Mouse (Mus musculus) embryonic facial prominence, embryonic 13.5 days (tissue): Measurements from ENCODE around the gene Cyp2d11. TPM values are rescaled to one million over a fixed set of nuclear protein-coding genes. Genes with fewer than 3 reads are reported as not detected.
"Not testable (repeated sequence)": the region's sequence is repeated elsewhere in the genome, so short reads cannot be mapped to it uniquely, and the experiment has no call there.

Experiments
- ATAC-seq: fragments of 200-750 bp; cut with Nextera tagmentation; 2 replicates; pipeline ENCODE4 v1.8.0; 2017; ENCODE audit warnings: low read depth; ENCODE audit not compliant: insufficient number of reproducible peaks, insufficient read depth, low FRiP score, low TSS enrichment
- H3K27ac ChIP-seq: fragments of 300-500 bp; sonication (generic); 2 replicates; pipeline ENCODE4 v1.5.1; 2015; ENCODE audit warnings: moderate library complexity, mild to moderate bottlenecking, inconsistent platforms
- H3K27me3 ChIP-seq: fragments of 300-500 bp; sonication (generic); 2 replicates; pipeline ENCODE4 v1.6.1; 2015; ENCODE audit warnings: mild to moderate bottlenecking, inconsistent platforms
- H3K36me3 ChIP-seq: fragments of 300-500 bp; sonication (generic); 2 replicates; pipeline ENCODE4 v1.6.1; 2015; ENCODE audit warnings: mild to moderate bottlenecking, inconsistent platforms
- H3K4me1 ChIP-seq: fragments of 300-500 bp; sonication (generic); 2 replicates; pipeline ENCODE4 v1.6.1; 2015; ENCODE audit warnings: inconsistent platforms
- H3K4me2 ChIP-seq: fragments of 300-500 bp; sonication (generic); 2 replicates; pipeline ENCODE4 v1.6.1; 2015; ENCODE audit warnings: moderate library complexity, mild to moderate bottlenecking, inconsistent platforms
- H3K4me3 ChIP-seq: fragments of 300-500 bp; sonication (generic); 2 replicates; pipeline ENCODE4 v1.5.1; 2015; ENCODE audit warnings: mild to moderate bottlenecking, inconsistent platforms
- H3K9ac ChIP-seq: fragments of 300-500 bp; sonication (generic); 2 replicates; pipeline ENCODE4 v1.6.1; 2015; ENCODE audit warnings: mild to moderate bottlenecking, inconsistent platforms
- H3K9me3 ChIP-seq: fragments of 300-500 bp; sonication (generic); 2 replicates; pipeline ENCODE4 v1.6.1; 2016; ENCODE audit warnings: inconsistent platforms
- whole genome bisulfite sequencing: fragments of 180-500 bp; shearing (Covaris S2); methylation state at CpG from one replicate; pipeline ENCODE4 v1.1.7; 2015; ENCODE audit warnings: mixed read lengths; 5-methylcytosine and 5-hydroxymethylcytosine counted together
- polyA plus RNA-seq: library from polyadenylated mRNA; unstranded; fragments of >200 nt; fragmentation: Nextera tagmentation; extraction: Ambion mirVana; gene quantifications from 2 replicates; pipeline ENCODE4 v1.2.1, GENCODE M21; 2015

Cyp2d11 gene
- polyA plus RNA-seq, result not detected in 2 replicates

DNA sequence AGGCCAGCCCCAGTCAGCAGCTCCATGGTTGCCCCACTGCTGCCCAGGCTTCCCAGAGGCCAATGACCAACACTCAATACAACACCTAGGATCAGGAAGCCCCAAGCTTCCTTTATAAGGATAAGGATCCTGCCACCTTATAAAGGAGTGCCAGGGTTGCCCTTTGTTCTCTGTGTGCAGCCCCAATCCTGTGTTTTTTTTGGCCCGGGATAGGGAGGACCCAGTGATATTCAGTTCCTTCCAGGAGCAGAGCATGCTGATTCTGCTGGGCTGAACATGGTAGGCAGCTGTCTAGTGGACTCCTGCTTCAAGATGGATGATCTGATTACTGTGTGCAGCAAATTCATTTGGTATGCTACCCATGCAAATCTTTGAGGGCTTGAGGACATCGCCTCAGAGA lies at the start of gene Cyp2d11:
Gene Cyp2d11 (minus strand): TSS at position 101 of the 400 bp plus-strand sequence.
- H3K4me2 ChIP-seq, H3K4me1 ChIP-seq, ATAC-seq, H3K36me3 ChIP-seq, H3K9ac ChIP-seq, H3K4me3 ChIP-seq, H3K27ac ChIP-seq, H3K9me3 ChIP-seq, H3K27me3 ChIP-seq: not testable (repeated sequence)
- 90% methylated on average over 2 of the region's 2 CpGs for WGBS

DNA sequence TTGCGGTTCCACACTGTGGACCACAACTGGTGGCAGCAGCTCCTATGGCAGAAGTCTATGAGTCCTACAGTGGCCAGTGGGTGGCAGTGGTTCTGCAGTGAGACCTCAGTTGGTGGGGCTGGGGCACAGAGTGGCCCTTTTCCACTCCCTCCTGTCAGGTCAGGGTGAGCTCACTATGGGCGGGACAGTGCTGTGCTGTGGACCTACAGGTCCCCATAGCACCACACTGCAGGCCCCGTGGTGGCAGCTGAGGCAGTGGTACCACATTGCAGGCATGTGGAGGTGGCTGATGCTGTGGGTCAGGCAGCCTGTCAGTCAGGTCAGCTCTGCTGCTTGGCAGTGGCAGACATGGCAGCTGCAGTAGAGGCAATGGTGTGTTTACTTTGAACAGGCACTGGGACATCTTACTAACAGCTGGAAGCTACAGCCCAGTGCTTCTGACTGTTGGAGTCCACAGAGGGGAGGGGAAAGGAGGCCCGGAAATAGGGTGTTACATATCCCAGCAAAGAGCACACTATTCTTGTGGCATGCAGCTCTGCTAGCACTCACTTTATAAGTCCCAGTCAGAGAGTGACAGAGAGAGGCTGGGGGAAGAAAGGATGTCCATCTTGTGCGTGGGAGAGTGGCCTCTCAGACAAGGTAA lies 44.3 kb upstream of the Cyp2d11 start:
- H3K9me3 ChIP-seq, result peaks cover 9% of the 10 kb centered on the region
- no peak overlapping the region for H3K9ac ChIP-seq
- H3K4me3 ChIP-seq, result no peak overlapping the region
- no peak overlapping the region for H3K4me2 ChIP-seq
- WGBS, result 77% methylated on average over 5 of the region's 5 CpGs
- H3K27me3 ChIP-seq, result no peaks in the 10 kb centered on the region
- no peak overlapping the region for H3K27ac ChIP-seq
- H3K4me1 ChIP-seq, result no peaks in the 10 kb centered on the region
- H3K36me3 ChIP-seq, result no peaks in the 10 kb centered on the region
- ATAC-seq, result no peak

DNA sequence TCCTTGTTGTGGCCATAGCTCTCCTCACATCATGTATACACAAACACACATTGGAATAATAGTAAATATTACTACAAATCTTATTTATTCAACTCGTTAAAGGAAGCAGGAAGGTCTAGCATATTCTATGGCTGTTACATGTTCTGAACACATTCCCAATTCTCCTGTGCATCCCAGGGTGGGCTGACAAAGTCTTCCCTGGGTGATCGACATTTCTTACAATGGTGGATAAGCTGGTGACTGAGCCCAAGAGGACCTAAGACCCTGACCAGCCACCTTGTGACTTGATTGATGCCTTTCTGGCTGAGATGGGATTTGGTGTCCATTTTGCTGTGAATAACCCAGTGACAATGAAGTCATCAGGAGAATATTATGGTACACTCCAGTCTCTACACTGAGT lies 41.8 kb upstream of the Cyp2d11 start:
- H3K36me3 ChIP-seq, result no peaks in the 10 kb centered on the region
- no peaks in the 10 kb centered on the region for H3K27me3 ChIP-seq
- peaks cover 14% of the 10 kb centered on the region for H3K9me3 ChIP-seq
- no peak overlapping the region for H3K4me2 ChIP-seq
- ATAC-seq, result no peak
- no peaks in the 10 kb centered on the region for H3K4me1 ChIP-seq
- H3K27ac ChIP-seq, result no peak overlapping the region
- WGBS, result 89% methylated on average over 2 of the region's 2 CpGs
- no peak overlapping the region for H3K9ac ChIP-seq
- H3K4me3 ChIP-seq, result no peak overlapping the region

DNA sequence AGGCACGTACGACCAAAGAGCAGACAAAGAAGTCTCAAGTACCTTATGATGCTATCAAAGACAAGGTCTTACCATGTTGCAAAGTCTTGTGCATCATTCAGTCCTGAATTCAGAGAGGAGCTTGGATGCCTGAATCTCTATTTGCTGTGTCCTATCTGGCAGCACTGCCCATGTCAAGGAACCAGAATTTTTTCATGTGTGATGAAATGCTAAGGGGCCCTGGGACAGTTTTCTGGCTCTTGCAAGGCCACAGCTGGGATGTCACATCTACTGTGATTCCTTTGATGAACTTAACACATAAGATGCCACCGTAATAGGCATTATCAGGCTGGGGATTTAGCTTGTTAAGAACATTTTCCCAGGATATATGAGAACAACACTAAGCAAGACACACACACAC lies 41.2 kb upstream of the Cyp2d11 start:
- 85% methylated on average over 3 of the region's 3 CpGs for WGBS
- no peaks in the 10 kb centered on the region for H3K36me3 ChIP-seq
- ATAC-seq, result no peak

DNA sequence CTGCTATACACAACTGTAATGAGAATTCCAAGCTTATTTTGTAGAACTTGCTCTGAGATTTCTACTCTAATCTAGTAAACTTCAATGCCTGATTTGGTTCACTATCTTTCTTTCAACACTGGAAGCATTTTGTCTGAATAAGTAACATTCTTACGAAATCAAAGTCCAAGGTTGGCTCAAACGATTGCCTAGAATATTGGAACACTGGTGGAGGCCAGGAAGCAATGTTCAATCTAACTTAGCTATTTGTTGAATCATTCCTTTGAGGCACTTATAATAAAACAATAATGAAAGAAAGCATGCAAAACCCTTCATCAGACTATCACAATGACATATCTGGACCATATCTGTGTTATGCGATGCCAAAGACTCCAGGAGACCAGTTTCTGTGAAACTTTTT lies 40.7 kb upstream of the Cyp2d11 start:
- H3K9me3 ChIP-seq, result peaks cover 17% of the 10 kb centered on the region
- H3K4me2 ChIP-seq, result no peak overlapping the region
- WGBS, result 90% methylated on average over 3 of the region's 3 CpGs
- no peaks in the 10 kb centered on the region for H3K4me1 ChIP-seq
- no peak overlapping the region for H3K9ac ChIP-seq
- no peaks in the 10 kb centered on the region for H3K27me3 ChIP-seq
- no peak overlapping the region for H3K27ac ChIP-seq
- H3K4me3 ChIP-seq, result no peak overlapping the region
- no peak for ATAC-seq
- no peaks in the 10 kb centered on the region for H3K36me3 ChIP-seq

More for the DNA sequence above, 41.2 kb upstream of the Cyp2d11 start:
- Histone ChIP-seq H3K9me3 (peaks cover 14% of the 10 kb centered on the region), H3K27me3 (no peaks in the 10 kb centered on the region), H3K4me2 (no peak overlapping the region), H3K4me1 (no peaks in the 10 kb centered on the region), H3K27ac (no peak overlapping the region), H3K9ac (no peak overlapping the region), H3K4me3 (no peak overlapping the region)

DNA sequence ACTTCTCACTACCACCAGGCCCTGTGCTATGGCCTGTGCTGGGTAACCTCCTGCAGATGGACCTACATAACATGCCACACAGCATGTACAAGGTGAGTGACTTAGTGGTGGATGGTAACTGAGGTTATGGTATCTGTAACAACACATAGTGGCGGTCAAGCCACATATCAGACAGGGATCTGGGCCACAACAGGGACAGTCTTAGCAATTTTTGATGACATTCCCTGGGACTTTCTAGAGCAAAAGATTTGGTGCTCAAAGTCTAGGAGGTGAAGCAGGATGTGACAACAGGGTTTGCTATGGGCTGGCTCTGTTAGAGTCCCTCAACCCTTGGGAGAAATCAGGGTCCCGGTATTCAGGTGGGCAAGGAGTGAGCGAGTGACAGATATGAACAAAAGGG lies 39.8 kb upstream of the Cyp2d11 start:
- Histone ChIP-seq H3K4me3 (no peak overlapping the region), H3K4me1 (no peaks in the 10 kb centered on the region), H3K27me3 (no peaks in the 10 kb centered on the region), H3K36me3 (no peaks in the 10 kb centered on the region), H3K9ac (no peak overlapping the region), H3K27ac (no peak overlapping the region), H3K4me2 (no peak overlapping the region), H3K9me3 (peaks cover 17% of the 10 kb centered on the region)
- no peak for ATAC-seq
- 95% methylated on average over 3 of the region's 3 CpGs for WGBS

DNA sequence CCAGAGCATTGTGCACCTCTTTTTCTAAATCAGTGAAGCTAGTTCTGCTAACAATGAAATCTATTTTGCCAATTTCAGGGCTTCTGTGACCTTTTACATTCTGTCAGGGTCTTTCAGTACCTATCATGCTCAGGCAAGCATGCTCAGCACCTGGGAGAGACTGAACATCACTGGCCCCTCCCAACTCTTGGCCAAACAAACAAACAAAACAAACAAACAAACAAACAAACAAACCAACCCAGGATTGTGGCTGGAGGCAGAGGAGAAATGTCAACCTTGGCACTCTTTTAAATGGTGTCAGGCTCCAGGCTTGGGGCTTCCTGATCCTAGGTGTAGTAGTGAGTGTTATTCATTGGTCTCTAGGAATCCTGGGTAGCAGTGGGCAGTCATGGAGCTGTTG lies 39.3 kb upstream of the Cyp2d11 start, which contains the start of gene Cyp2d9:
Gene Cyp2d9 (plus strand): TSS at position 301 of the 400 bp plus-strand sequence.
- Histone ChIP-seq H3K27me3 (no peaks in the 10 kb centered on the region), H3K9me3 (peaks cover 17% of the 10 kb centered on the region), H3K36me3 (no peaks in the 10 kb centered on the region), H3K27ac (no peak within 1 kb of the TSS), H3K4me2 (no peak within 1 kb of the TSS), H3K4me1 (no peaks in the 10 kb centered on the region), H3K9ac (no peak within 1 kb of the TSS), H3K4me3 (no peak within 1 kb of the TSS)
- ATAC-seq, result no peak

DNA sequence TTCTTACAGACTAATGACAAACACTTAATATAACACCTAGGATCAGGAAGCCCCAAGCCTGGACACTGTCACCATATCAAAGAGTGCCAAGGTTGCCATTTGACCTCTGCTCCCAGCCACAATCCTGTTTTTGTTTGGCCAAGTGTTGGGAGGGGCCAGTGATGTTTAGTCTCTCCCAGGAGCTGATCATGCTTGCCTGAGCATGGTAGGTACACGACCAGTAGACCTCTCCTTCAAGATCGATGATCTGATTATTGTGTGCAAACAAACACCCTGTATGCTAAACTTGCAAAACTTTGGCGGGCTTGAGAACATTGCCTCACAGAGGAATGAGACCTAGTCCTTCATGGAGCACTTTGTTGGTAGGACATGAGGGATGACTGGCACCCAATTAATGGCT lies 29.6 kb upstream of the Cyp2d11 start:
- no peaks in the 10 kb centered on the region for H3K9me3 ChIP-seq
- no peaks in the 10 kb centered on the region for H3K4me1 ChIP-seq
- H3K9ac ChIP-seq, result no peak overlapping the region
- ATAC-seq, result no peak
- no peak overlapping the region for H3K4me2 ChIP-seq
- 77% methylated on average over 3 of the region's 3 CpGs for WGBS
- H3K36me3 ChIP-seq, result no peaks in the 10 kb centered on the region
- no peaks in the 10 kb centered on the region for H3K27me3 ChIP-seq
- H3K4me3 ChIP-seq, result no peak overlapping the region
- H3K27ac ChIP-seq, result no peak overlapping the region

DNA sequence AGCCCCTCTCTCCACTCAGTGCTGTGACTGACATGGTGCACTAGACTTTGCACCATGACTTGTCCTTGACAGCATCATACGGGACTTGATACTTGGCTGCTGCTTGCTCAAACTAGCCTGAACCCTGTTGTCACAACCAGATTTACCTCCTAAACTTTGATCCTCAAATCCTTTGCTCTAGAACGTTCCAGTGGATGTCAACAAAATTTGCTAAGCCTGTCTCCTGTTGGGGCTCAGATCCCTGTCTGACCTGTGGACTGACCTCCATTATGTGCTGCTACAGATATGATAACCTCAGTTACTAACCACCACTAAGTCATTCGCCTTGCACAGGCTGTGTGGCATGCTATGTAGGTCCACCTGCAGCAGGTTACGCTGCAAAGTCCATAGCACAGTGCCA lies 29.1 kb upstream of the Cyp2d11 start:
- 75% methylated on average over 4 of the region's 4 CpGs for WGBS
- H3K27ac ChIP-seq, result no peak overlapping the region
- H3K4me2 ChIP-seq, result no peak overlapping the region

DNA sequence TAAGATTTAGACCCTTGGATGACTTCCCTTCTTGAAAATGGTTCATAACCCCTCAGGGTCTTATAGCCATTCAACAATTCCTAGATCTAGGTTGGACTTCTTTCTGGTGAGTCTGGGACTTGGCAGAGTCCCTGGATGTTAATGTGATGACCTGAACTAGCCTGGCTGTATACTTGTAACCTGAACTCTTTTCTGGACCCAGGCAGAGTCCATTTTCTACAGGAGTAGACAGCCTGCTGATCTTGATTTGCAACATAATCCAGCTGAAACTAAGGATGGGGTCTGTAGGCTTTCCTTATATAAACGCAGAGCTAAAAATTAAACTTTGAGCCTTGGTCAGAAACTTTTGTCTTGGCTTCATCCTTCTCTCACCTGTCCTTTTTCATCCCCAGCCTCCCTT lies 24.8 kb upstream of the Cyp2d11 start:
- Histone ChIP-seq H3K36me3 (no peaks in the 10 kb centered on the region), H3K4me1 (peaks cover 8% of the 10 kb centered on the region; the same call in 1 of the 2 replicates), H3K27ac (no peak overlapping the region), H3K4me3 (no peak overlapping the region), H3K4me2 (no peak overlapping the region), H3K9ac (no peak overlapping the region), H3K27me3 (no peaks in the 10 kb centered on the region), H3K9me3 (no peaks in the 10 kb centered on the region)
- no peak for ATAC-seq
- WGBS, result 61% methylated on average over 1 of the region's 1 CpGs

More for the DNA sequence above, 29.1 kb upstream of the Cyp2d11 start:
- H3K36me3 ChIP-seq, result no peaks in the 10 kb centered on the region
- no peak overlapping the region for H3K4me3 ChIP-seq
- H3K4me1 ChIP-seq, result no peaks in the 10 kb centered on the region
- no peak overlapping the region for H3K9ac ChIP-seq
- ATAC-seq, result no peak
- no peaks in the 10 kb centered on the region for H3K9me3 ChIP-seq
- no peaks in the 10 kb centered on the region for H3K27me3 ChIP-seq

DNA sequence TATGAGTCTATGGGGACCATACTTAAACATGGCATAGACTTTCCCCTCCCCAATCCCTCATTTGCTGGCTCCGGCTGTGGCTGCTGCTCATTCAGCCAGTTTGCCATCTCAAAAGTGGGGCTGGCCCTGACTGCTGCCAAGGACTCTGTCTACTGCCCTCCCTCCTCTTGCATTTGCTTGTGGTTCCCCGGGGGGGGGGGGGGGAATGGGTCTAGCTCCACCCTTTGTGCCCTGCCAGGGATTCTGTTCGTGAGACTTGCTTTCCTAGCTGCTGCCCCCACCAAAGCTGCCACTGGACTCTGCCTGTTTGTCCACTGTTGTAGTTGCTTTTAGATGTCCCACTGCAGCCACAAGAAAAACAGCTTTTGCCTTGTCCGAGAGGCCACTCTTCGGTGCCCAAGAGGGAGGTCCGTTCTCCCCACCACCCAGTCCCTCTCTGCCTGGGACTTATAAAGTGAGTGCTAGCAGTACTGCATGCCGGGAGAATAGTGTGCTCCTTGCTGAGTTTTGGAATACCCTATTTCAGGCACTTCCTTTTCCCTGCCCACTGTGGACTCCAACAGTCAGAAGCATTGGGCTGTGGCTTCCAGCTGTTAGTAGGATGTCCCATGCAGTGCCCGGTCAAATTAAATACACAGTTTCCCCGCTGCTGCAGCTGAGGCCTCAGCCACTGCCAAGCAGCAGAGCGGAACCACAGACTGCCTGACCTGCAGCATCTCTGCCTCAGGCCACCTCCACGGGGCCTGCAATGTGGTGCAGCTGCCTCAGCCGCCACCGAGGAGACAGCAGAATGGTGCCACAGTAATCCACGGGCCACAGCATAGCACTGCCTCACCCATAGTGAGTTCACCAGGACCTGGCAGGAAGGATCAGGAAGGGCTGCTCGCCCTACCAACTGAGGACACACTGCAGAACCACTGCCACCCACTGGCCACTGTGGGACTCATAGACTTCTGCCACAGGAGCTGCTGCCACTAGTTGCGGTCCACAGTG lies 23.3 kb upstream of the Cyp2d11 start:
- H3K36me3 ChIP-seq, result no peaks in the 10 kb centered on the region
- 0 out of 2 replicates have a peak overlapping the region, but pooled peaks have one; percentile 3 for H3K4me3 ChIP-seq
- H3K27me3 ChIP-seq, result no peaks in the 10 kb centered on the region
- H3K9ac ChIP-seq, result peak overlapping the region; percentile 51
- peak; percentile 62; the same call in 1 of the 2 replicates for ATAC-seq
- H3K9me3 ChIP-seq, result no peaks in the 10 kb centered on the region
- H3K27ac ChIP-seq, result 0 out of 2 replicates have a peak overlapping the region, but pooled peaks have one; percentile 28
- WGBS, result 22% methylated on average over 16 of the region's 16 CpGs
- H3K4me2 ChIP-seq, result peak overlapping the region; percentile 44
- peaks cover 8% of the 10 kb centered on the region; the same call in 1 of the 2 replicates for H3K4me1 ChIP-seq
